Mouse (Mus musculus): ENCODE data around the gene Vps9d1. TPM values are rescaled to one million over a fixed set of nuclear protein-coding genes. Genes with fewer than 3 reads are reported as not detected.
"Not testable (repeated sequence)": the region's sequence is repeated elsewhere in the genome, so short reads cannot be mapped to it uniquely, and the experiment has no call there.

Vps9d1 gene
- total RNA-seq, 2 experiments from 2014 or later: 17.7 to 18.3 TPM

DNA sequence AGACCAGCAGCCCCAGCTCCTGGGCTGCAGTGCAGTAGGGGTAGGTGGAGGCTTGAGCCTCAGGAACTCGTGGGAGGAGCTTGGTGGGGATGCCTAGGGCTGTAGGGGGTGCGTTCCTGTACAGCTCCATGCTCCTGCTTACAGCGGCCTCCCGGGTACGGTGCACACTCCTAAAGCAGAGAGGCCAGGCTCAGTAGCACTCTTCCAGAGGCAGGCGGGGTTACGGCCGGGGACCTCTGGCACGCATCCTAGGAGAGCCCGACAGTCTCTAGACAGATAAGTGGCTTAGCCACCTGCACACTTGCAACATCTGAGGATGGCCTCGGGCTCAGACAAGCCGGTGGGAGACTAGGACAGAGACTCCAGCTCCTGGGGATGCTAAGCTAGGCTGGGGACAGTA is 8.6 kb downstream of the Vps9d1 start:
- no peak for DNase-seq
- intact Hi-C loops (cut with DNase I): no loop called here
- TF ChIP-seq CTCF (IDR thresholded peaks at IDR 0.05): no peak
- Histone ChIP-seq H3K27ac (no peak overlapping the region), H3K4me3 (no peak overlapping the region)

DNA sequence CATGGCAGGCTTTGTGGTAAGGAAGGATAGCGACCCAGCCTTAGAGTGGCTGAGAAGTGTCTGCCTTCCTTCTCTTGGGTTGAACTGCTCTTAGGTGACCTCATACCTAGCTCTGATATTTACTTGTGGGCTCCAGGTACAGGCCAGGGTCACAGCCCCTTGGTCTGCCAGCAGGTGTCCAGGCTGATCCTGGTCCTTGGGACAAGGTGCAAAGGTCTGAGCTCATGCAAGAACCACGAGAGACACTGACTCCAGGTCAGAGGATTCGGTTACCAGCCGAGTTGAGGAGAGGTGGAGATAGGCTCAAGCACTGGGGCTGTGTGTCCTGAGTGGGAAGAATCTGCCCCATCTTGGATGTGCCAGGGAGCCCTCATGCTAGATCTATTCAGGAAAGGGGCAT is 9.8 kb downstream of the Vps9d1 start:
- DNase-seq: no peak
- Histone ChIP-seq H3K27ac (no peak overlapping the region), H3K4me3 (no peak overlapping the region)
- TF ChIP-seq CTCF (IDR thresholded peaks at IDR 0.05): no peak
- intact Hi-C loops (cut with DNase I): no loop called here

DNA sequence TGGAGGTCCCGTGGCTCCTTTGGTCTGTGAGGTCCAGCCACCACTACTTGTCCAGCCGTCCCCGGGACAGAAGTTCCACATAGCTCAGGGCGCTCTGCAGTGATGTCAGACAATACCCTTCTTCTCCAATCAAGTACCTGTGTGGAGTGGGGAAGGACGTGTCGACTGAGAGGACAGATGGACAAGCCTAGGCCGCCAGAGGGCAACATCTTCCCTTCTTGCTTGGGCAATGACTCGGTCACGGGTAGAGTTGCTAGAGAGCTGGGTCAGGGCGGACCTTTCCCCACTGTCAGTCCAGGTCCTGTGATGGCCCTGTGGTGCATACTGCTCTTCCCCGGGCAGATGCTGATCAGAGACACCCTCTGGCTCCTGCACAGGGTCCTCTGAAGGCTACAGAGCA is 11.1 kb downstream of the Vps9d1 start:
- no peak overlapping the region for H3K4me3 ChIP-seq
- H3K27ac ChIP-seq: no peak overlapping the region
- no peak for DNase-seq
- intact Hi-C loops (cut with DNase I): no loop called here
- no peak for TF ChIP-seq CTCF (IDR thresholded peaks at IDR 0.05)

DNA sequence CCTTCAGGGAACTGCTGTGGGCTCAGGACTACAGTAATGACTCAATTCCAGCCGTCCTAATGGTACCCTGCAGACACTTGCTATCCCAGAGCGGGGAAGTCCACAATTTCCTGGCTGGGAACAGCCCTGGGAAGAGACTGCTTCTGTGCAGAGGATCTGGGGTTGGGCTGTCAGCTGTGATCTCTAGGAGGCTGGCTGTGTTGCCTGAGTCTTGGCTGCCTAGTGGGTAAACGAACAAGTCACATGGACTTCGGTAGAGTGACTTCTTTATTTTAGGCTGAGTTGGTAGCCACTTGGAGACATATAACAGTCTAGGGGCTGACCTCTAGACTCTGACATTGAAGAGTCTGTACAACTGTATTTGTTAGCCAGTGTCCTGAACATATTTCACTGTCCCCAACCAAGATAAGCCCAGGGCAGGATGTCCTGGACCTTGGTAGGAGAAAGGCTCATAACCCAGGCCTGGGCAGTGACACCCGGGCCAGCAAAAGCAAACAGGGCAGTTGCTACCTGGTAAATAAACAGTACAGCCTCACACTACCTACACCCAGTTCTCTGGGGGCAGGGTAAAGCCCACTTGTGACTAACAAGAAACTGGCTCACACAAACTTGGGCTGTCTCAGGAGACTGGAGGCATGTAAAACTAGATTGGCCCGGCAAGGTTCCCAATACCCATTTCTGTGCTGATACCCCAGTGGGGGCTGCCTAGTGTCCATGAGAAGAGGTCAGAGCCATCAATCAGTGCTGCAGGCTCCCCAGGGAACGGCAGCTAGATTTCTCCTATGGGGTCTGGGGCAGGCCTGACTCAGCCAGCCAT is 11.8 kb downstream of the Vps9d1 start:
- Histone ChIP-seq H3K27ac (no peak overlapping the region), H3K4me3 (no peak overlapping the region)
- DNase-seq: no peak
- TF ChIP-seq CTCF (IDR thresholded peaks at IDR 0.05): no peak
- intact Hi-C loops (cut with DNase I): no loop called here

DNA sequence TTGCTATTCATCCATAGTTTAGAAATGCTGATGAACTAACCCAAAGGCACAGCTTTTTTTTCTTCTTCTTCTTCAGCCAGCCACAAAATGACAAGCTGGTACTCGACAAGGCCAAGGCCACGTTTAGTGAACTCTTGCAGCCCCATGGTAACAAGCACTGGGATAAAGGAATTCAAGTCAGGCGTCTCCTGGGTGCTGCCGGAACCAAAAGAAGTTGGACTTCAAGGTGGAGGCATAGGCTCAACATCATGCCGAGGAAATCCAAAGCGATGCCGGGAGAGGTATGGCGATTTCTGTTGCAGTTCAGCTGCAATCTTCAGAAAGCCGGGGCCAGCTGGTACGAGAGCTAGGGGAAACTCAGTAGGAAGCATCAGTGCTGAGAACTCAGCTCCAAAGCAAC is 14.8 kb downstream of the Vps9d1 start:
- DNase-seq: no peak
- no peak for TF ChIP-seq CTCF (IDR thresholded peaks at IDR 0.05)
- no peak overlapping the region for H3K4me3 ChIP-seq
- H3K27ac ChIP-seq: no peak overlapping the region
- intact Hi-C loops (cut with DNase I): no loop called here

GRCm38 (mm10) chr8:123235520-123236497 is 18.3 kb downstream of the Vps9d1 start, which contains the start of gene Spata2l:
Gene Spata2l, minus strand, starts transcription at chr8:123236233.
- H3K27ac ChIP-seq: peak within 1 kb of the TSS; percentile 86
- intact Hi-C loops (cut with DNase I): no loop called here
- peak; percentile 52 for TF ChIP-seq CTCF (IDR thresholded peaks at IDR 0.05)

DNA sequence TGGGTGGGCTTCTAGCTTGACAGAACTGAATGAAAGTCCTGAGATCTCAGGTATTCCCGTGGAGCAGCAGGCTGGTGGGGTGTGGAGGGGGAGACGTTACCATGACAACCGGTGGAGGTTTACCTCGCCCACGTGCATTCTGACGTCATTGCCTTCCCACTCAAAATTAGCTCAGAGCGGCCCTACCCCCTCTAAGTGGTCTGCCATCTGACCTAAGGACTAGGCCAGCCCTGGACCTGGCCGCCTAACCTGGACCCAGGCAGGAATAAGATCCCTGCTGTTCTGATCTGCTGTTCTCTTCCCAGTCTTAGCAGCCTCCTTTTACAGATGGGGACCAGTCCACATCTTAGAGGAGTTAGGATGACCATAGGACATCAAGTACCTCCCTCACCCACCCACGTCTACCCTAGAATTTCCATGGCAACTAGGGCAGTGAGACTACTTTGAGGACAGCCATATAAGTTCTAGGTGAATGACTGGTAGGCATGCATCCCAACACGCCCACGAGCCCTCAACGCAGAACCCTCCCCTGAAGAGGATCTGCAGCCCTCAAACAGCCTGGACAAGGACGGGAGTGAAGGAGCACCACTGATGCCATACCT is 19.1 kb downstream of the Vps9d1 start:
- no peak for TF ChIP-seq CTCF (IDR thresholded peaks at IDR 0.05)
- intact Hi-C loops (cut with DNase I): no loop called here
- no peak for DNase-seq
- Histone ChIP-seq H3K27ac (0 out of 2 replicates have a peak overlapping the region, but pooled peaks have one; percentile 86), H3K4me3 (peak overlapping the region; percentile 76)

More at GRCm38 (mm10) chr8:123235520-123236497, 18.3 kb downstream of the Vps9d1 start, which contains the start of gene Spata2l:
- H3K4me3 ChIP-seq: peak within 1 kb of the TSS; percentile 76
- peak; percentile 91 for DNase-seq

DNA sequence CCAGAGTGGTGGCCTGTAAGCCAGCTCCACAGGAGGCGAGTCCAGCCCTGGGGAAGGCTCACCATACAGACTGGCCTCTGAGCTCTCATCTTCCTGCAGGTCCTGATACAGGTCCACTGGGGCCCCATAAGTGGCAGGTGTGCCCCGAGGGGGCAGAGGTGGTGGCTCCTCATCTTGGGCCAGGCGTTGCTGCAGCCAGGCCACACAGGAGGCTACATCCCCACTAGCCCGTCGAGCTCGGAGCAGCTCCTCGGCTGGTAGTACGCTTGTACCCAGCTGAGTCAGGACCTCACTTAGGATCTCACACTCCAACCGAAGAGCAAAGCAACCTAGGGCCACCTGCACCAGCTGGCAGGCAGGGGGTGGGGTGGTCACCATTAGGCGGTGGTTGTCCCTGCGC is 20.4 kb downstream of the Vps9d1 start:
- no peak for DNase-seq
- intact Hi-C loops (cut with DNase I): no loop called here
- H3K4me3 ChIP-seq: no peak overlapping the region
- TF ChIP-seq CTCF (IDR thresholded peaks at IDR 0.05): no peak
- no peak overlapping the region for H3K27ac ChIP-seq

DNA sequence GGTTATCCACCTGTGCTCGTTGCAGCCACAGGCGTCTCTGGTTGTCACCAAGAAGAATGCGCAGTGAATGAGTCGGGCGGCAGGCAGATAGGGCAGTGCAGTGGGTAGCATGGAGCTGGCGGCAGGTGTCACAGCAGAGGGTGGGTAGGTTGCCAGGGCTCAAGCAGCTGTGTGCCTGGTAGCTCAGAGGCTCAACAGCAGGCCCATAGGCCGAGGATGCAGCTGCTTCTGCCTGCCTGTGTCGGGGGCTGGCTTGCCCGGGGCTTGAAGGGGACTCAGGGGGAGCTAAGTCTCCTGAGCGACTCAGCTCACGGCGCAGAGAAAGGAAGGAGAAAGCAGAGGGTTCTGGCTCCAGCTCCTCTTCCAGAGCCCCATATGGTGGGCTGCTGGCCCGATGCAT is 20.8 kb downstream of the Vps9d1 start:
- Histone ChIP-seq H3K4me3 (no peak overlapping the region), H3K27ac (no peak overlapping the region)
- no peak for TF ChIP-seq CTCF (IDR thresholded peaks at IDR 0.05)
- no peak for DNase-seq
- intact Hi-C loops (cut with DNase I): no loop called here

DNA sequence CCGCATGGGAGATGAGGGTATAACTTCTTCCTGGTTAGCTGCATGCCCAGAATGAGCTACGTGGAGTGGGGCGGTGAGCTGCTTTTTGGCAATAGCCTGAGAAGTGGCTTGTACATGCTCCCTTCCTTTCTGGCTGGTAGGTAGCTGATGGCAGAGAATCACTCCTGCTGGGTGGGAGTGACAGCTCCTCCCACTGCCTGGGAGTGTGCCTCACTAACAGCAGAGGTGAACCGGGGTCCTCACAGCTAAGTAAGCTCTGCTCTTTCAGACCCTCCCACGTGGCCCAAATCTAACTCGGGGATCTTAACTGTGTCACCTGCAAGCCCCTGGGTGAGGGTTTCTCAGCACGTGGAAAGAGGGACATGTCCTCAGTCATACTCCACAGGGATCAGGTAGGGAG is 21.6 kb downstream of the Vps9d1 start:
- no peak for TF ChIP-seq CTCF (IDR thresholded peaks at IDR 0.05)
- no peak for DNase-seq
- intact Hi-C loops (cut with DNase I): no loop called here
- no peak overlapping the region for H3K4me3 ChIP-seq
- H3K27ac ChIP-seq: no peak overlapping the region

DNA sequence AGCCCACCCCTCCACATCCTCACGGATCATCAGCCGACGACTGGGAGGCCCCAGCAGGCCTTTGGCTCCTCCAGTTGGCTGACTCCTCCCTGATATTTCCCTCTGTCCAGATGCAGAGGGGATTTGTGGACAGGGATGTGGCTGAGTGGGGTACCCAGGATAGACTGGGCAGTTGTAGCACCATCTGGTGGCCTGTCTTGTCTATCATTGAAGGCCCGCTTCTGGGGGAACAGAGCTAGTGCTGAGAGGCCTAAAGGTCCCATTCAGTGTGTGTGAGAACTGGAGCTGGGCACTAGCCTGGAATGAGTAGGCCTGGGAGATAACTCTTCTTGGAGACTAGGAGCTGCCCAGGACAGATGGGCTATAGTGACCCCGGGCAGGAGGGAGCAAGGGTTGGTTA is 22.4 kb downstream of the Vps9d1 start:
- Histone ChIP-seq H3K4me3 (no peak overlapping the region), H3K27ac (no peak overlapping the region)
- TF ChIP-seq CTCF (IDR thresholded peaks at IDR 0.05): peak; percentile 18; the same call in 1 of the 2 replicates
- intact Hi-C loops (cut with DNase I): no loop called here
- no peak for DNase-seq

GRCm38 (mm10) chr8:123230326-123230725 is 23.8 kb downstream of the Vps9d1 start:
- DNase-seq; H3K27ac ChIP-seq; intact Hi-C loops (cut with DNase I); H3K4me3 ChIP-seq: not testable (repeated sequence)
